Mouse (Mus musculus): ENCODE data around the gene Sox13. TPM values are rescaled to one million over a fixed set of nuclear protein-coding genes. Genes with fewer than 3 reads are reported as not detected.

The Sox13 gene
- polyA plus RNA-seq, 1 experiment: 18.1 TPM

DNA sequence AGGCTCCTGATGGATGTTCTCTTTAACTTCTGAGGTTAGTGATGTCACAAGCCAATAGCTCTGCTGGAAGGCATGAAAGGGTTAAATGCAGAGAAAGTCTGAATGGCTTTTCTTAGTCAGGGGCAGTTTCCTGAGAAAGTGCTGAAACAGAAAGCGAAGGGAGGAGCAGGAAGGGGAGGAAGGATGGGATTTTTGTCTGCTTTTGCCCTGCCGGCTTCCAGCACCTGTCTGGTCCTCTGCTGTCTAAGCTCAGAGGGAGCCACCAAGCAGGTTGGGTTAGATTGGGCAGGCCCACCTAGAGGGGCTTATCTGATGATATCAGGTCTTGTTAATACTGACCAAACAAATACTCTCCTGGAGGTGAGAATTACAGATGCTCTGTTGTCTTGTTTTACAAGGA is 8.4 kb upstream of the Sox13 start:
- no peak for DNase-seq (ENCODE audit: extremely low spot score in 1 of 2, low spot score in 1 of 2)

DNA sequence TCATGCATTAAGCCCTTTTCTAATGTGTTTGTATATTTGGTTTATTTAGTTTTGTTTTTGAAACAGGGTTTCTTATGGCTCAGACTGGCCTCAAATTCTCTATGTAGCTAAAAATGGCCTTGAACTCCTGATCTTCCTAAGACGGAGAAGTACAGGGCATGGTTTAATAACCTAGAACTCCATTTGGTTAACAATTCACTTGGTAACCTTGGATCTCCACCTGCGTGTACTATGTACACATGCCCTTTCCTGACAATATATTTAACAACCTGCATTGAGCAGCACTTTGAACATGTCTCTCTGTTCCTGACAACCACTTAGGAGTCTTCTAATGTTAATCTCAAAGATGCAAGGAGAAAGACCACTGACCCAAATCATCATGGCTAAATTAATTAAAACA is 7.0 kb upstream of the Sox13 start:
- no peak for DNase-seq (ENCODE audit: extremely low spot score in 1 of 2, low spot score in 1 of 2)

DNA sequence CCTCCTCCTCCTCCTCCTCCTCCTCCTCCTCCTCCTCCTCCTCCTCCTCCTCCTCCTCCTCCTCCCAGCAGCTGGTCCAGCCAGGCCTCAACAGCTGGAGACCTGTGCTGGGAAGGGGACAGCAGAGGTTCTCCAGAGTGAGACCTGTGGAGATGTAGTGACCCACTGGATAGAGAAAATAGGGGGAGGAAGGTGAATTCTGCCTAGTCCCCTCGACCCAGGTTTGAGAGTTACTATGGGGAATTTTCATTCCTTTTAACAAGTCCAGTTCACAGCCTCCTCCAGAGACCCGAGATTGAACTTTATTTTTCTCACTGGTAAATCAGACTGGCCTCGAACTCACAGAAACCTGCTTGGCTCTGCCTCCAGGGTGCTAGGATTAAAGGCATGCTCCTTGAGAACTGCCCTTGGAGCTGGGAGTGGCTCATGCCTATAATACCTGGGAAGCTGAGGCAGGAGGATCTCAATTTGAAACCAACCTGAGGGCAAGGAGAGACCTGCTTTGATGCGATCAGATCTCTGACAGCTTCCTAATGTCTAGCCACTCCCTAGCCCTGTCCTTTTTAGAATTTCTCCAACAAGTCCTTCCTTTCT is 467 bp upstream of the Sox13 start:
- no peak for DNase-seq (ENCODE audit: extremely low spot score in 1 of 2, low spot score in 1 of 2)

DNA sequence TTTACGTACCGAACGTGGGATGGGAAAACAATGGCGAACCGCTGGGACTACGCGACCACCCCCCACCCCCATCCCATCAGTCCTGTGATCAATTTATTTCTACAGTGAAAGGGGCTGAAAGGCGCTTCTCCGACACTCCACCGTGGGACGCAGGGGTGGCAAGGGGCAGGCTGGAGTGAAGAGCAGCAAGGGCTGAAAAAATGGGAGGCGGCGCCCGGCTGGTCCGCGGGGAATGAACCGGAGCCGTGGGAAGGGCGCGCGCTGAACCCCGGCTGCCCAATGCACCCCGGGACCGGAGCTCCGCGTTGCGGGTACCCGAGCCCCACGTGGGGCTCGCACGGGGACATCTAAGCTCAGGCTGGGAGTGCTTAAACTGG is 1.0 kb downstream of the Sox13 start:
- no peak for DNase-seq (ENCODE audit: extremely low spot score in 1 of 2, low spot score in 1 of 2)

DNA sequence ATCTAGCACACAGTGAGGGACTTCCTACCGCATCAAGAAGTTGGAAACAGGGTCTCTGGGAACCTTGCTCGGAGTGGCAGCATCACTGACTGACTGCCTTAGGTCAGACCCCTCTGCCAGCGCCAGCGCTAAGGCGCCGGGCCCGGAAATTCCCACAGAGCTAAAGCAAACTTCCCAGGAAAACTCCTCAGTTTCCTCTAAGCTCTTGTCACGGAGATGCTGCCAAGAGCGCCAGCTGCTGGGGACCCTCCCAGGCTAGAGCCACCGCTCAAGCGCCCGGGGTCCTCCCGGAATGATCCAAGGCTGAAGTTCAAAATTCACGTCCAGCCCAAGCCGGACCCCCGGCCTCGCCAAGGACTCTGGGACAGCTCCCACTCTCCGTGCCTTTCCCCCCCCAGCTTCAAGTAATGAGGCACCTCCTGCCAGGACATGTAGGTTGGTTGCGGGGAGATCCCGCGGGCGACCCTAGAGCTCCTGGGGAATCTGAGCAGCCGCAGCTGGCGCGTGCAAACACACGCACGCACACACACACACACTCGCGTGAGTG is 1.5 kb downstream of the Sox13 start:
- DNase-seq (ENCODE audit: extremely low spot score in 1 of 2, low spot score in 1 of 2): no peak

DNA sequence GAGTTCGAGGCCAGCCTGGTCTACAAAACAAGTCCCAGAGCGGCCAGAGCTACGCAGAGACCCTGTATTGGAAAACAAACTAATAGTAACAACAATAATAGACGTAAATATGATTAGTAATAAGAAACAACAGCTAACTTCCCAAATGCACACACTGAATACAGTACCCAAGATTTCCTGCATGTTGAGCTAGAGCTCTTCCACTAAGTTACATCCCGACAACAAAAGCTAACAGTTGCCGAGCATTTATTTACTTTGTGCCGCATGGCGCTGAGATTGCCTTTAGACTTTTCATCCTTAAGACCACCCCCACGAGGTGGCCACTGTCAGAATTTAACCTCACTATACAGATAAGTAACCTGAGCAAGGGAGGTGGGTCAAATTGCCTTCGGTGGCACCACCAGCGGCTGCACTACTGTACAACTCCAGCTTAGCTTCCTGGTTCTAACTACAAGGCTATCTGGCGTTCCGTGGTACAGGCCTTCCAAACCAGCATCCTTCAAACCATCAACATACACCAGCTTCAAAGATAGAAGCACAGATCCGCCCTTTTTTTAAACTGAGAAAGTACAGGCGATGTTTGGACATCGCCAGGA is 2.1 kb downstream of the Sox13 start:
- DNase-seq (ENCODE audit: extremely low spot score in 1 of 2, low spot score in 1 of 2): no peak

DNA sequence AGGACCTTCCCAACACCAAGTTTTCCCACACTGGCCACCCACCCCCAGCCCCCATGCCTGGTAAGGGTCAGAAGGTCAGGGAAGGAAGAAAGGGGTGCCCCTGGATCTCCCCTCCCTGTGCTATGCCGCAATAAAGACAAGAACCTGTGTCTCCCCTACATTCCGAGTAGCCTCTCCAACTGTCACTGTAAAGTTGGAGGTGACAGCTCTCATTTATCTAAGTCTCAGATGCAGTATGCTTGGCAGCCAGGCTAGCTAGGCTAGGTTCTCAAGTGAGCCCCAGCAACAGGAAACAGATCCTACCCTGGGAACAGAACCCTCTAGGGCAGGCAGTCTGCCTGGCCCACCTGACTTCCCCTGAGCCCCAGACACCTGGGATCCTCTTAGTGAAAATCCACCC is 3.1 kb downstream of the Sox13 start:
- DNase-seq (ENCODE audit: extremely low spot score in 1 of 2, low spot score in 1 of 2): no peak

DNA sequence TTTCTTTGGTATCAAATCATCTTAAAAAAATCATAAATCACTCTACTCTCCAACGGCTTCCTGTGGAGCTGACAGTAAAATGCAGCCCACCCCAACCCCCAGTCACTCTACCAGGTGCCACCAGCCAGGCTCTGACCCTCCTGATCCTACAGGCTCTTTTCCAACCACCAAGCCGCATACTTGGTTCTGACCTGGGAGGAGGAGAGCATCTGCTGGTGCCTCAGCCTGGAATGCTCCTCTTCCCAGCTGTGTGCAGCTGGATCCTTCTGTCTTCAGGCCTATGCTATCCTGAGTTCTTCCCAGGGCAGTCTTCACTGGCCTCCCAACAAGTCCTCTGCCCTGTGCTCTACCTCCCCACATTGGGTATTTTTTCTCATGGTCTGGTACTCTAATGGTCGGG is 3.7 kb downstream of the Sox13 start:
- no peak for DNase-seq (ENCODE audit: extremely low spot score in 1 of 2, low spot score in 1 of 2)

DNA sequence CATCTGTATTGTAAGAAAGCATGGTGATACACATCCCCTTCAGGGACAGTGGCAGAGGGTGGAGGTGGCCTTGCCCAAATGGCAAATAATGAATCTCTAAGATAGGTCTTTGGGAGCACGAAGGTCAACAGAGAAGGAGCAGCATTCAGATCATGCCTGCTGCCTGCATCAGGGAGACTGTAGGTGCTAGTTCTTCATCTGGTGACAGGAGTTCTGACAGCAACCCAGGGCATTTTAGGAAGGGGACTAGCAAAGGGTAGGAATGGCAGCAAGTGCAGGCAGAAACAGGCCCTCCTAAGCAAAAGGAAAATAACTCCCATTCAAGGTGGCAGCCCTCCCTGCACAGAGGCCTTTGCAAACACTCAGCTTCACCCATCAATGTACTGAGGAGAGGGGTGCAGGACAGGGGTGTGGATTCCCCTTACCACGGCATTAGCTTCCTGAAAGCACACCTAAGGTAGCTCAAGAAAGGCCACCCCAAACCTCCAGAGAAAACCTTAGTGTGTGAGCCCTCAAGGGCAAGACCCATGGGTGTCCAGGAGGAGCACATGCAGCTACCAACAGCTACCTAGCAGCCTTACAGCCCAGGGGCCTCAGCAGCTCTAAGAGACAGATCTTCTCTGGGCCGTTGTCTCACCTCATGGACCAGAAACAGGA is 4.9 kb downstream of the Sox13 start:
- no peak for DNase-seq (ENCODE audit: extremely low spot score in 1 of 2, low spot score in 1 of 2)

DNA sequence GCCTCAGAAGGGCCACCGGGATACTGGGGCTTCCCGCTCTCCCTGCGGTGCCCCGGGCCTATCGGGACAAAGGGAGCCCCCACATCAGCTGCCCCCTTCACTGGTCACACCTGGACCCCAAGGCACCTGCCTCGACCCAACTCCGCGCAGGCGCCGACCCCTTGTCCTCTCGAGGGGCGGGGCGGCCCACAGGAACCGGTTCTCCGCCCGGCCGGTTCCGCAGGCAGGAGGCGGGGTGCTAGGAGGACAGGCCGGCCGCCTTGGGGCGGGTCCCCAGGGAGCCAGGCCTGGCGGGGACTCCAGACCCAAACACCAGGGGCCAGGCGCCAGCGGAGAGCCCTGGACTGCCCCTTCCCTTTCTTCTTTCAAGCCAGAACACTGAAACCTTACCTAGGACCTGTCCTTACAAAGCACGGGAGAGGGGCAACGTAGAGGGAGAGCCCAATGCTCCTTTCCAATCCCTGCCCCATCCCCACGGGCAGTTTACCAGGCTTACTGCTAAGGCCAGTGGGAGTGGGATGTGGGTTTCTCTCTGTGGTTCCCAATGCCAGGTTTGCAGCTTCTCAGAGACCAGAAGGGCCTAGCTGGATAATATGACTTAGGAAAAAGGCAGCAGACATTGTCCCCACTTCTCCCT is 5.9 kb downstream of the Sox13 start:
- DNase-seq (ENCODE audit: extremely low spot score in 1 of 2, low spot score in 1 of 2): no peak

DNA sequence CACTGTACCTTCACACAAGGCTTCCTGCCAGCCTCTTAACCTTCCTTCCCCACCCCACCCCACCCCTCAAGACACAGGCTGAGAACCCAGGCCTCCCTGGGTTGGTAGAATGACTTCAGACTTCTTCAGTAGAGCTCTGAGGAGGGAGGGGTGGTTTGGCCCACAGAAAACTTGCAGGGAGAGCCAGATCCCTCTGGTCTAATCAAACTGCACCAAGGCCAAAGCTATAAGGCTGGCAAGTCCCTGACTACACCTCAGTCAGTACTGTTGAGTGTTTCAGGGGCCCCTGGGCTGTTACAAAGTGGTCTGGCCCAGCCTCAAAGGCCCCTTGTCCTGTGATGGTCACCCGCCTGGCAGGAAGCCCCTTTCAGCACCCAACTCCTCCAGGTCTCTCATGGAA is 6.6 kb downstream of the Sox13 start:
- no peak for DNase-seq (ENCODE audit: extremely low spot score in 1 of 2, low spot score in 1 of 2)

DNA sequence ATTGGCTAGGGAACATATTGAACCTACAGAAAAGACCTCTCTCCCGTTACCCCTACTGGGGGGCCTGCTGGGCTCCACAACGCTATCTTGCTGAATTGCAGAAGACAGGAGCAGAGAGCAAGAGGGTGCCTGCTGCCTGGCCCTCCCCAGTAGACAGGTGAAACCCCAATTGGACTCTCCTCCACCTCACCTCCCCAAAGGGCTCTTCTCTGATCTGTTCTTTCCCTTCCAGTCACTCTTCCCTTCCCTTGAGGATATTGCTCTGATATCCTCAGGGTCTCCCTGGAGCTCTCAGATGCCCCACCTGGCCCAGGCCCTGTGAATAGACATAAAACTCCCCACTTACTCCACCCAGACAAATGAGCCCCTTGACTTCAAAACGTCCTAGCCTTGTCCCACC is 7.1 kb downstream of the Sox13 start:
- DNase-seq (ENCODE audit: extremely low spot score in 1 of 2, low spot score in 1 of 2): no peak

DNA sequence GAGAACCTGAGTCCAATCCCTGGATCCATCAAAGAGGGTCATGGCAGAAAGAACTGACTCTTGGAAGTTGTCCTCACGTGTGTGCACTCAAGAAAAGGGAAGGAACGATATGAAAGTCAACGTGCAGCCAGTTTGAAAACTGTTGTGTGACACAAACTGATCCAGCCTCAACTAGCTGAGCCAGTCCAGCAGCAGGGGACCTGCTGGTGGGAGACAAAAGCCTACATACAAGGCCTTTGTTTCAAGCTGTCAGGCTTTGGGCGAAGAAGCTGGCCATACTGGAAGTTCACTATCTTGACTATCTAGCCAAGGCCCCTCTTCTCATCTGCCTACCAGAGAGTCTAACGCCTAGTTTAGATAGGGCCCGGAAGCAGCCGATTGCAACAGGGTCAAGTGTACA is 7.7 kb downstream of the Sox13 start:
- DNase-seq (ENCODE audit: extremely low spot score in 1 of 2, low spot score in 1 of 2): no peak

DNA sequence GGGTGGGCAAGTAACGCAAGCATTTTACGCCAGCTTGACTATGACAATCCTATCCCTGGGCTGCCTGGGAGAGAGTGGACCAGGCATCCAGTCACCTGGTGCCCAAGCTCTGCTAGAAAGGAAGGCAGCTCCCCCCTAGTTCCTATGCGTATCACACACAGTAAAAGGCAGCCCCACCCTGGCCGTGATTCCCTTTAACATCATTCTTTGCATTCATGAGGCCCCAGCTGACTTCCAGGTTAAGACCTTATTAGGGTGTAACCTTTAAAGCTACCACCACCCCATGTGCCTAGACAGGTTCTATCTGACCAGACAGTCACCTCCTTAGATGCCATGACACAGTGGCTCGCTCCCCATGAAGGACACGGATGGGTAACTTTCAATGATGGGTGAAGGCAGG is 8.7 kb downstream of the Sox13 start:
- no peak for DNase-seq (ENCODE audit: extremely low spot score in 1 of 2, low spot score in 1 of 2)

DNA sequence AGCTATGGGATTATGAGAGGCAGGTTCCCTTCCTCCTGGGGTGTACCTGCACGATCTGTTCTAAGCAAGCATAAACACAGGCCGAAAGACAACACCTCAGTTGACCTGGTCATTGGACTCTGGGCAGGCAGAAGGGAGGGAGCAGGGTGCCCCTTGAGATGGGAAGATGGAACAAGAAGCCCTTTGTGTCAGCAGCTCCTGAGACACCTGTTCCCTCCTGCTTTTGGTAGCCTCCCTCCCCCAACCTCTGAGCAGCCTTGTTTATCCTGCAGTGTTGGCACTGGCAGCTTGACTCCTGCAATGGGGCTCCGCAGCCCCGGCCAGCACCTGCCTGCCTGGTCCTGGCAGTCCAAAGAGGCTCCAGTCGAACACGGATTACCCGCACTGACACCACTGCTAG is 9.1 kb downstream of the Sox13 start:
- DNase-seq (ENCODE audit: extremely low spot score in 1 of 2, low spot score in 1 of 2): no peak

DNA sequence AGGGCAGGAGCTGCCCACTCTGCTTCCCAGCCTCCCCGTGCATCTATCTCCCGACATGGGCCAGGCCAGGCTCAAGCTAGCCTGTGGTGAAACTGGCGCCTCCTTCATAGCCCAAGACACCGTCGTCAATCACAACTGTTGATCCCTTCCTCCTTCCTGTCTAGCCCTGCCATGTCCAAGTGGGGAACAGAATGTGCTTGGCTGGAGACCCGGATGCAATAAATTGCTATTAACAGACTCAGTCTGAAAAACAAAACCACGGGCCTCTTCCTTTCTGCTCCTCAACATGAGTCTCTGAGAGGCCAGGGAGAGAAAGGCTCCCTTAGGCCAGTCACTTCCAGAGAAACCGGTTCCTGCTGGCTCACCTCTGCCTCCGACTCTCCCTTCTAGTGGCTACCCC is 11.2 kb downstream of the Sox13 start:
- DNase-seq (ENCODE audit: extremely low spot score in 1 of 2, low spot score in 1 of 2): no peak

DNA sequence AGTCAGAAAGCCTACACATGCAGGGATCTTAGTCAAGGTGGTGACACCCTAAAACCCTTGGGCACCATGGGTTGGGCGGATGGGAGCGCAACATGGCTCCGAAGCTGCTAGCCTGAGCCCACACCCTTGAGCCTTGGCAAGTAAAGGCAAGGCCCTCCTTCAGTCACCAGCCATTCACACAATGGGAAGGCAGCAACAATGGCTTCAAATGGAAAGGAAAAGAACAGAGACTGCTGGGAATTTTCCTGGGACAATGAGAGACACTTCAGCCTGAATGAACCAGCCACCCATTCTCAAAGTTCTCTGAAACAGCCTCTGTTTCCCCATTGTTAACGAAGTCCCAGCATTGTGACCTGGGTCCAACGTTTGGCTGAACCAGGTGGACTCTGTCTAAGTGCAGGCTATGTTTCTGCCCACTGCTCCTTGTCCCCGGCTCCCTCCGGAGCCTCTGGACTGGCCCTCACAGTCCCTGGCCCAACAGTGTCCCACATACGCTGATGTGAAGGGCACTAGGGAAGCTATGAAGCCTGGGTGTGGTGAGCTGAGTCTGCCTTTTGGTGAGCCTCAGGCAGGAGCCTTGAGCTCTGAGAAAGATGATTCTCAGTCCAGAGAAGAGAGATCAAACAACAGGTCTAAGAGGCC is 12.6 kb downstream of the Sox13 start:
- no peak for DNase-seq (ENCODE audit: extremely low spot score in 1 of 2, low spot score in 1 of 2)

DNA sequence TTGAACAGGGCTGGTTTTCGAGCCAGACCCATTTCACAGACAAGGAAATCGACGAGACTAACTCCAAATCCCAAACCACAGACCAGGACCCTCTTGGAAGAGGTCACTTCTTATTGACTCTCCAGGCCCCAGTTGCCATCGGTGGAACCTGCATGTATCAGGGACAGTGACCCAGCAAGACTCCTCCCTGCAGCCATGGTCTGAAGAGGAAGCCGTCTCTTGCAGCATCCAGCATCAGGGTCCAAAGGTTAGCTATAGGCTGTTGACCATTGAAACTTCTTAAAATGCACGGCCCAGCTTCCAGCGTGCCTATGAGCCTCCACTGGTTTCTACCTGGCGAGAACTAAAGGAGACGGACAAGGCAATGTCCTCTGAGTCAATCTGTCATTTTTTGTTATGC is 14.4 kb downstream of the Sox13 start:
- DNase-seq (ENCODE audit: extremely low spot score in 1 of 2, low spot score in 1 of 2): no peak

DNA sequence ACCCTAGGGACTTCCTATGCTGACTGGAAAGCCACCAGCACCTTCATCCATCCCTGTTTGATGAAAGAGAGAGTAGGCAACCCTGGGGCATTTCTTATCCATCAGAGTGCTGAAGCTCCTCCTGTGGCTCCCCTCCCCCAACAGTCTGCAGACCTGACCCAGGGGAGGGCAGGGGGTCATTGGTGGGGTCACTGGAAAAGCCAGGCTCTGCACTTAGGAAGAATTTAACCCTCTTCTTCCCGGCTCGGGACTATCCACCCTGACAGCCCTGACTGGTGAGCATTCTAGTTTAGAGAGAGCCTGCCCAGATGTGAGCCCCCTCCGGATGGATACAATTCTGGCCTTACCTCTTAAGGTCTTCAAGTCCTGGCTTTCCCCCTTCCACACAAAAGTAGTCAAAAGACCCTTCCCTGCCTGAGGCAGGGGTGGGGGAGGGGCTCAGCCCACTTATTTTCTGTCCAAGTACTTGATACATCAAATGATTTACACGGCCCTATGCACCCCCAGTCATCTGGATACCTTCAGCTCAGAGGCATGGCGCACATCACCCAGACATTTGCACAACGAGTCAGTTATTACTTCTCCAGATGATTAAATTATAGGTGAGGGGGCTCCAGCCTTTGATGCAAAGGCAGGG is 15.2 kb downstream of the Sox13 start:
- no peak for DNase-seq (ENCODE audit: extremely low spot score in 1 of 2, low spot score in 1 of 2)

DNA sequence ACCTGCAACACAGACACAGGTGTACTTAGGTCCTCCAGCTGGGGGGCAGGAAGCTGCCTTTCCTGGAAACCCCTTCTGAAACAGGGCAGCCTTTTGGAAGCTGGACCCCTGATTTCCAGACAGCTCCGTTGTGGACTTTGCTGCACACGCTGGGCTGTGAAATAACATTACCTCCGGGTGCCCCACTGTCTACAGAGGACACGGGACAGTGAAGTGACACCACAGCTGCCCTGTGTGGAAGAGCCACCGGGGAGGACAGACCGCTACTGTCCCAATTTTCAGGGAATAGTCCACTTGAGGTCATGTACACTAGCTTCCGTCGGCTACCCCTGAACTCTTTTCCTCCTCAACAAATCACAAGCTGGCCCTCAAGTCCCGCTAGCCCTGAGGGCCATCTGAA is 15.9 kb downstream of the Sox13 start:
- no peak for DNase-seq (ENCODE audit: extremely low spot score in 1 of 2, low spot score in 1 of 2)

DNA sequence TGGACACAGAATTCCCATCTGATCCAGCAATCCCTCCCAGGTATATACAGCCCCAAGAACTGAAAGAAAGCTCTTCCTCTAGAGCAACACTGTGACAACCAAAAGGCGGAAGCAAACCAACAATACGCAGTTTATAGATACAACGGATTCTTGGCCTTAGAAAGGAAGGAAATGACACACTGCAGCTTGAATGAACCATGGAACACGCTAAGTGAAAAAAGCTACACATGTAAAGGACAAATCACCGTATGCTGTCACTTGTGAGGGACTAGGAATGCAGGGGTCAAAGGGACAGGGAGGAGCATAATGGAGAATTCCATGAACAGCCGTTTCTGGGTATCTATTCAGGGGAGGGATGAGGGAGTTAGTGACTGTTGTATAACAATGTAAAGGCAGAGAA is 16.7 kb downstream of the Sox13 start:
- no peak for DNase-seq (ENCODE audit: extremely low spot score in 1 of 2, low spot score in 1 of 2)

Data from frontal cortex, adult 2 months (tissue).